Mouse (Mus musculus) embryo, embryonic 9.5 days (tissue): ENCODE measurements around the gene Crip1.

Source experiments
- DNase-seq: peaks from one replicate; pipeline ENCODE4 v3.0.0-alpha.2; 2017; ENCODE audit errors: extremely low spot score

The Crip1 gene

GRCm38 (mm10) chr12:113146112-113147057, at the start of gene Crip1:
Gene Crip1, plus strand, starts transcription at chr12:113146316.
- DNase-seq, result peak; percentile 84

GRCm38 (mm10) chr12:113097040-113097439, 49.1 kb upstream of the Crip1 start:
- DNase-seq, result no peak

DNA sequence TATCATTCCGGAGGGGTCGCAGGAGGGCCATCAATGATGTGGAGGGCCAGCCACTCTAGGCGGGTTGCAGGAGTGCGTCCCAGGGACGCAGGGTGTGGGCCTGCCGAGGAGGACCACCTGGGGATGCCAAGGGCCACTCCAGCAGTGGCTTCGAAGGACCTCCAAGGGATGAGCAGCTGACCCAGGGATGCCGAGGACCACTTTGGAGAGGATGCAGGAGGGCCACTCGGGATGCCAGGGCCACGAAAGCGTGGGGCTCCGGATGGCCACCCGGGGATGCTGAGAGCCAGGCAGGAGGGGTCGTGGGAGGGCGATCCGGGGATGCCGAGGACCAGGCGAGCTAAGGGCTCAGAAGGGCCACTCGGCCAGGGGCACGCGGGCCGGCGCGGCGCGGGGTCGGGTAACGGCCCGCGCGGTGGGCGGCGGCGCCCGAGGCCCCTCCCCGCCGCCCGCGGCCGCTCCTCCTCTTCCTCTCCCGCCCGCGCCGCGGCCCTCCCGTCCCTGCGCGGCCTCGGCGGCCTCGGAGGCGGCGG, 48.3 kb upstream of the Crip1 start, which contains the start of gene Mta1:
Gene Mta1 (plus strand): TSS at position 530 of the 533 bp plus-strand sequence.
- peak; percentile 67 for DNase-seq

DNA sequence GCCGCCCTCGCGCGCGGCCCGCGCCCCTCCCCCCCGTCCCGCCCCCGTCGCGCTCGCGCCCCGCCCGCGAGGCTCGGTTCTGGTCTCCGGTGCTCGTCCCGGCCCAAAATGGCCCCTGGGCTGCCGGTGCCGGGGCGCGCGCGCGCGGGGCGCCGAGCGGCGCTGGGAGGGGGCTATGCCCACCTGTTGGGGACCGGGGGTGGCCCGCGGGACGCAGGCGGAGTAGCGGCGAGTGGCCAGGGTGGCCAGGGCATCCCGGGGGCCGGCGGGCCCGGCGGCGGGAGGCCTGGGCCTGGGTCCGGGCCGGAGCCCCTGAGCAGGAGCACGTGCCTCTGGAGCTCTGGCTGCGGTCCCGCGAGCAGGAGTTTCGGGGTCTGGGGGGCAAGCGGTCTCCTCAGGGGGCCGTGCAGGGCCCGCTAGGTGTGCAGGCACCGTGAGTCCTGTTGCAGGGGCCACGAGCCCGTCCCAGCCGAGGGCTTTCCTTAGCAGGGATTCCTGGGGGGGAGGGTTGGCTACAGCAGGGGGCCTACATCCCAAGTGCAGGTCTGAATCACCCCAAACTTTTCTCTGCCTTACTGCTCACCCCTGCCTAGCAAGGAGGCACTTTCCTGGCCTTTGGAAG, 47.5 kb upstream of the Crip1 start:
- peak; percentile 46 for DNase-seq

GRCm38 (mm10) chr12:113099470-113100237, 46.5 kb upstream of the Crip1 start:
- no peak for DNase-seq

- DNase-seq, result no peak
These were observed 45.6 kb upstream of the Crip1 start for GRCm38 (mm10) chr12:113100448-113101076.

GRCm38 (mm10) chr12:113101251-113101960, 44.7 kb upstream of the Crip1 start:
- no peak for DNase-seq

- DNase-seq, result no peak
These were observed 43.7 kb upstream of the Crip1 start for GRCm38 (mm10) chr12:113102461-113102860.

DNA sequence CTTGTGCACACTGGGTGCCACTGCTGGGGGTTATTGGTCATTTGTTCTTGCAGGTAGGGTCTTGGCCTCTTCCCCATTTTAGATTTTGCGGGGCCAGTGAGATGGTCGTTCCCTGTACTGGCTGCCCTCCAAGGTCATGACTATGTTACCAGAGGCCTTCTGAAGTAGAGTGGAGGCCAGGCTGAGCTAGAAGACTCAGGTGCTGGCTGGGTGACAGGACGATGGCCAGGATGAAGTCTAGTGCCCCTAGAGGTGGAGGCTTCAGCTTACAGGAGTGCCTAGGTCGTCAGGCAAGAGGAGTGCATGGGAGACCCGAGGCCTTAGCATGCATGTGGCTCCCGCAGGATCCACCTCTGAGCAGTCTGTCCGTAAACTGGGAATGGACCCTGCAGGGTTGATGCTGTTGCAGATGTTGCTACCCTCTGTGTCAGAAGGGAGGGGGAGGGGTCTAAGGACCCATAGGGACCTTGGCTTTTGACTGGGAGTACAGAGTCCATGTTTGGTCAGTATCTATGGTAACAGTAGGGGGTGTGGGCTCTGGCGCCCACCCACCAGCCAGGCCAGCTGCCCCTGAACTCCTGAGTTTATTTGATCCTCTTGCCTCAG, 42.2 kb upstream of the Crip1 start:
- no peak for DNase-seq

- no peak for DNase-seq
These were observed 39.7 kb upstream of the Crip1 start for GRCm38 (mm10) chr12:113106386-113106785.

- DNase-seq, result no peak
These were observed 38.5 kb upstream of the Crip1 start for GRCm38 (mm10) chr12:113107431-113108124.

DNA sequence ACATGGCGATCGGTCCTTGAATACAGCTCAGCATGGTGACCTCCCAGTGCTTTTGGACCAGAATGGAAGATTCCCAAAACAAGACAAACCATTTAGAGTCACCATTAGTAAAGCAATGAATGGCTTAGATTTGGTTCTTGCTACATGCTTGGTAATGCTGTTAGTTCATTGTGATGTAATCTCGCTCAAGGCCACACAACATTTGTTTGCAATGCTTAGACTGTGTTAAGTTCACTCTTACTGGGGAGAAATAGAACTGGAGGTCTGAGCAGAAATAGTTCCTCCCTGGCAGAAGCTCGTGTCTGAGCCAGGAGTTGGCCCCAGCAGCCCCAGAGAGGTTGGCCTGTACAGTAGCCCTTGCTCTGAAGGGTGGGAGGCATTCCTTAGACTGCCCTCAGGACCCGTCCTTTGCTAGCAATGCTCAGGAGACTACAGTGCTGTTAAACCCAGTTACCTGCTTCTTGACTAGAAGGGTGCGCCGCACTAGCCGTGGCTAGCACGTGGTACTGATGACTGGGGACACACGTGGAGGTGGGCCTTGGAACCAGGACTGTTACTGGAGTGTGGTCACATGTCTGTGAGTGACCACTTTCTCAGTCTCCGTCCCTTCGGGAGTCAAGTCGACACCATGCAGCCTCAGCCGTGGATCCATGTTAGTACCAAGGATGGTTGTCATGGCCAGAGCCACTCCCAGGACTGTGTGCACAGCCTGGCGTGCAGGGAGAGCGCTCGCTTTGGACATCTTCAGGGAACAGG, 37.4 kb upstream of the Crip1 start:
- DNase-seq, result no peak

DNA sequence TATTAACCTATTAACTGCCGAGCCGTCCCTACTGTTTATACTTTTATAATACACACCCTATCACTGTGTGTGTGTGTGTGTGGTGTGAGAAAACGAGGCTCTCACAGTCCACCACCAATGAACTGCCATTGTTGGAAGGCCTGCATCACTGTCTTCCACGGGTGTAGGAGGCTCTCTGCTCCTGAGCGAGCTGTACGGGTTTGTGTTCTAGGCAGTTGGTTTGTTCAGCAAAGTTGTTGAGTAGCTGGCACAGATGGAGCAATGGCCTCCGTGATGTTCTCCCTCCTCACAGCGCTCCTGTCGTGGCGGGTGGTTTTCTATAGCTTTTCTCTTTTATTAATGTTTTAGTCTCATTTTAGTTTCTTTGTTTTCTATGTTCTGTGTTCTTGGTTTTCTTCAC, 36.3 kb upstream of the Crip1 start:
- no peak for DNase-seq

DNA sequence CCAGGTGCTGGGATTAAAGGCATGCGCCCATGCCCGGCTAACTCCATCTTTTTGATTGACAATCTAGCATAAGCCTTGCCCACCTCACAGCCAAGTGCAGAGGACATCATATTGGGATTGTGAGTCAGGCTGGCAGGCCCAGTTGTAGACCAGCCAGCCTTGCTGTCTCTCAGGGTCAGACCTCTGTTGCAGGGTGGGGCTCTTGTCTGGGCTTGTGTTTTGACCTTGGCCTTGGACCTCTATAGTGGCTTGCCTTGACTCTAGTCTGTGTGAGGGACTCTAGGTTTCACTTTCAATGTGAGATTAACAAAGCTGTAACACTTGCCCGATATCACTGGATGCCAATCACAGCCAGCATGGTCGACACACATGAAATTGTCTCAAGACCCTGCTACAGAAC, 32.0 kb upstream of the Crip1 start:
- no peak for DNase-seq

DNA sequence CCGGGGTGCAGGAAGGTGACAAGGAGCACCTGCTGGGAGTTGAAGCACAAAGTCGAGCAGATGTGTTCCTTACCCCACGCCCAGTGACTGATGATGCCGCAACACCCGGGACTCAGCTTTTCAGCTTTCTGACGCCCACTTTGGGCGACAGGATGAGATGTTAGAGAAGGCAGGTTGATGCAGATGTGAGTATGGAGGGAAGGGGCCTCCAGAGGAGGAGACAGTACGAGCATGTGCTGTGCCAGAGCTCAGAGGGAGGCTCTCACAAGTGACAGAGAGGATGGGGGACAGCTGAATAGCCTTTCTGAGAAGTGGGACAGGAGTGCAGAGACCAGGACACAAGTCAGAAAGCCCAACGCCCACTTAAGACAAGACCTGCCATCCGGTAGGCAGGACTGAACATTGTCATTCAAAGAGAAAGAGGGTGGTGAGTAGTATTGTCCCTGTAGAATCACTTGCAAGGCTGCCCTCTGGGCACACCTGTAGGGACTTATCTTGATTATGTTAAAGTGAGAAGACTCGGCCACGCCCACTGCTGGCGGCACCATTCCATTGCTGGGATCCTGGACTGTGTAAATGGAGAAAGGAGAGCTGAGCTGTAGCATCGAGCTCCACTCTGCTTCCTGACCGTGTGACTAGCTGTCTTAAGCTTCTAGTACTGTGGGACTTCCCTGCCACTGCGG, 31.1 kb upstream of the Crip1 start:
- no peak for DNase-seq

GRCm38 (mm10) chr12:113119516-113120410, 26.4 kb upstream of the Crip1 start:
- DNase-seq, result peak; percentile 70

GRCm38 (mm10) chr12:113124726-113125125, 21.4 kb upstream of the Crip1 start:
- no peak for DNase-seq
